Mouse (Mus musculus): ENCODE results near the gene Map2k5. TPM values are rescaled to one million over a fixed set of nuclear protein-coding genes. Genes with fewer than 3 reads are reported as not detected.

Map2k5 gene
- total RNA-seq, 2 experiments from 2014 or later, result 4.6 to 11.3 TPM

Other genes with a start within 250 kb of the Map2k5 start
- not detected in 2 replicates for gene Skor1, start 228.9 kb downstream of the Map2k5 start, total RNA-seq (2015; ENCODE audit: low replicate concordance)
- gene Skor1, start 228.9 kb downstream of the Map2k5 start, total RNA-seq (2017; ENCODE audit: low replicate concordance), result not detected in 2 replicates
- 6.1 and 7.1 TPM in 2 replicates for gene 2300009A05Rik, start 21.3 kb upstream of the Map2k5 start, total RNA-seq (2015; ENCODE audit: low replicate concordance)
- gene 2300009A05Rik, start 21.3 kb upstream of the Map2k5 start, total RNA-seq (2017; ENCODE audit: low replicate concordance), result 5.7 TPM in 1 of 2 replicates, not detected in the other
- gene Iqch, start 224.6 kb upstream of the Map2k5 start, total RNA-seq (2015; ENCODE audit: low replicate concordance), result not detected in 2 replicates
- not detected in 2 replicates for gene Iqch, start 224.6 kb upstream of the Map2k5 start, total RNA-seq (2017; ENCODE audit: low replicate concordance)
- gene Aagab, start 224.8 kb upstream of the Map2k5 start, total RNA-seq (2015; ENCODE audit: low replicate concordance), result 18.4 and 24.3 TPM in 2 replicates
- 14.8 and 29.3 TPM in 2 replicates for gene Aagab, start 224.8 kb upstream of the Map2k5 start, total RNA-seq (2017; ENCODE audit: low replicate concordance)

All from erythroid progenitor cell, adult 5-6 weeks (primary cell).